Mouse (Mus musculus): Measurements from ENCODE around the gene Tas2r139.
"Not testable (repeated sequence)": the region's sequence is repeated elsewhere in the genome, so short reads cannot be mapped to it uniquely, and the experiment has no call there.

Tas2r139 gene

GRCm38 (mm10) chr6:42140636-42141035, at the start of gene Tas2r139:
Gene Tas2r139 (plus strand): TSS chr6:42140936.
- no peak for DNase-seq (ENCODE audit: low spot score in 2 of 2)

GRCm38 (mm10) chr6:42151115-42151514, 10.4 kb downstream of the Tas2r139 start:
- DNase-seq (ENCODE audit: low spot score in 2 of 2): not testable (repeated sequence)

- peak in 1 of 2 experiments; percentile 13 for DNase-seq (ENCODE audit: low spot score in 2 of 2)
Measured at GRCm38 (mm10) chr6:42182462-42182861, 41.7 kb downstream of the Tas2r139 start.

GRCm38 (mm10) chr6:42186230-42186629, 45.5 kb downstream of the Tas2r139 start:
- no peak for DNase-seq (ENCODE audit: low spot score in 2 of 2)
